Mouse (Mus musculus) small intestine, adult 2 months (tissue): ENCODE measurements around the gene Gm11361. TPM values are rescaled to one million over a fixed set of nuclear protein-coding genes. Genes with fewer than 3 reads are reported as not detected.

Source experiments
- H3K27ac ChIP-seq: fragments of 200-500 bp; 2 replicates; pipeline ENCODE4 v1.5.1; 2012; ENCODE audit warnings: low read depth, low read length, control low read depth, inconsistent platforms; ENCODE audit not compliant: insufficient read depth
- H3K27me3 ChIP-seq: fragments of 200-500 bp; 2 replicates; pipeline ENCODE4 v1.6.1; 2012; ENCODE audit warnings: mild to moderate bottlenecking, moderate library complexity, low read length, inconsistent platforms; ENCODE audit not compliant: control insufficient read depth, insufficient read depth
- H3K36me3 ChIP-seq: fragments of 200-500 bp; 2 replicates; pipeline ENCODE4 v1.6.1; 2012; ENCODE audit warnings: mild to moderate bottlenecking, low read length, control low read depth, inconsistent platforms; ENCODE audit not compliant: control insufficient read depth, insufficient read depth
- H3K4me1 ChIP-seq: fragments of 200-500 bp; 2 replicates; pipeline ENCODE4 v1.6.1; 2012; ENCODE audit warnings: low read length, inconsistent platforms, mixed read lengths; ENCODE audit not compliant: control insufficient read depth, insufficient read depth, insufficient read length
- H3K4me3 ChIP-seq: fragments of 200-500 bp; 2 replicates; pipeline ENCODE4 v1.5.1; 2012; ENCODE audit warnings: low read depth, mild to moderate bottlenecking, control low read depth, inconsistent platforms, low read length, moderate library complexity
- CTCF ChIP-seq: fragments of 200-500 bp; IDR thresholded peaks from 2 replicates; pipeline ENCODE4 v1.5.1; 2012; ENCODE audit warnings: low read depth, mild to moderate bottlenecking, control low read depth, inconsistent platforms, low read length, moderate library complexity, mixed read lengths; ENCODE audit not compliant: insufficient replicate concordance, insufficient read length; ENCODE audit errors: extremely low read depth
- POLR2A ChIP-seq: fragments of 200-500 bp; IDR thresholded peaks from 2 replicates; pipeline ENCODE4 v1.6.1; 2012; ENCODE audit warnings: low read depth, mild to moderate bottlenecking, control low read depth, inconsistent platforms, low read length, moderate library complexity
- WGBS: fragments of 180-500 bp; shearing (Covaris S2); methylation state at CpG from one replicate; pipeline ENCODE4 v1.1.7; 2018; 5-methylcytosine and 5-hydroxymethylcytosine counted together
- polyA plus RNA-seq: library from polyadenylated mRNA; depleted of rRNA; stranded (reverse); fragments of >200 nt; gene quantifications from 2 replicates; pipeline ENCODE4 v1.2.3, GENCODE M21; 2012; rRNA removed

Gene Gm11361
- polyA plus RNA-seq, 1 experiment, result 0.56 TPM

GRCm38 (mm10) chr13:28297577-28297976 is 40.2 kb downstream of the Gm11361 start:
- Histone ChIP-seq H3K27ac (no peak overlapping the region), H3K4me1 (no peaks in the 10 kb centered on the region), H3K36me3 (no peaks in the 10 kb centered on the region), H3K27me3 (no peaks in the 10 kb centered on the region), H3K4me3 (no peak overlapping the region)
- TF ChIP-seq CTCF, result no peak
- no peak for TF ChIP-seq POLR2A
- 55% methylated on average over 2 of the region's 2 CpGs for WGBS

Other genes with a start within 250 kb of the Gm11361 start
- not detected in 2 replicates for gene Prl4a1, start 241.3 kb upstream of the Gm11361 start, polyA plus RNA-seq
- gene Prl5a1, start 115.0 kb upstream of the Gm11361 start, polyA plus RNA-seq, result not detected in 2 replicates